In the genomic region with DNA sequence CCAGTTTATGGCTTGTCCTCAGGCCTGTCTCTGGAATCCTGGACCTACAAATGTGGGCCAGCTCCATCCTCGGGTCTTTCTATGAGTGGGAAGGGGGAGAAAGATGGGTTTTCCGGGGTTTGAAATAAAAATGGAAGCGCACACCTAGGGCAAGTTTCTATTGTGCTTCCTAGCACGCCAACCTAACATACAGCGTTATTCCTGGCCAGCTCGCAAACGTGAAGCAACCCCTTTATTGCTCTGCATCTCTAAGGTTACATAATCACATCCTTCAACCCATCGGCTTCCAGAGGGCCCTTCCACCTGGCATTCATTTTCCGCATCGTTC, we compare ENCODE assay signal across 8 mouse cellular contexts. TPM values are rescaled to one million over a fixed set of nuclear protein-coding genes. Genes with fewer than 3 reads are reported as not detected.
DNase-seq lines count a peak whose midpoint lies in the region; ATAC-seq lines count a peak whose summit lies in the region.

No protein-coding gene starts in this region.

- peak overlapping the region; percentile 52 for H3K4me3 ChIP-seq in kidney, embryonic 14.5 days (ENCODE audit: low read length)
- H3K4me3 ChIP-seq in embryonic facial prominence, embryonic 13.5 days = peak overlapping the region; percentile 59
- peak overlapping the region; percentile 59 for H3K4me3 ChIP-seq in hindbrain, embryonic 16.5 days (ENCODE audit: low read length)
- H3K4me3 ChIP-seq in midbrain, embryonic 13.5 days (replicated peaks) = peak overlapping the region; percentile 51

- no peak overlapping the region for H3K27ac ChIP-seq in kidney, embryonic 14.5 days (ENCODE audit: low read depth, low read length)
- H3K27ac ChIP-seq in embryonic facial prominence, embryonic 13.5 days = no peak overlapping the region
- no peak overlapping the region for H3K27ac ChIP-seq in hindbrain, embryonic 16.5 days (ENCODE audit: low read depth, low read length)
- no peak overlapping the region for H3K27ac ChIP-seq in midbrain, embryonic 13.5 days

- ATAC-seq in kidney, embryonic 14.5 days (ENCODE audit: low FRiP score, low TSS enrichment) = no peak
- no peak for ATAC-seq in embryonic facial prominence, embryonic 13.5 days (ENCODE audit: insufficient number of reproducible peaks, insufficient read depth, low FRiP score, low TSS enrichment, low read depth)
- no peak for ATAC-seq in hindbrain, embryonic 16.5 days
- ATAC-seq in midbrain, embryonic 13.5 days = no peak

- no peaks in the 10 kb centered on the region for H3K36me3 ChIP-seq in kidney, embryonic 14.5 days (ENCODE audit: control insufficient read depth, insufficient read depth, low read length)
- H3K36me3 ChIP-seq in embryonic facial prominence, embryonic 13.5 days = no peaks in the 10 kb centered on the region
- no peaks in the 10 kb centered on the region for H3K36me3 ChIP-seq in hindbrain, embryonic 16.5 days (ENCODE audit: control insufficient read depth, insufficient read depth, low read length)
- H3K36me3 ChIP-seq in midbrain, embryonic 13.5 days = no peaks in the 10 kb centered on the region

- H3K9me3 ChIP-seq in kidney, embryonic 14.5 days (ENCODE audit: control insufficient read depth, low read length) = no peaks in the 10 kb centered on the region
- H3K9me3 ChIP-seq in embryonic facial prominence, embryonic 13.5 days = no peaks in the 10 kb centered on the region
- no peaks in the 10 kb centered on the region for H3K9me3 ChIP-seq in hindbrain, embryonic 16.5 days (ENCODE audit: control insufficient read depth, low read length)
- H3K9me3 ChIP-seq in midbrain, embryonic 13.5 days = no peaks in the 10 kb centered on the region

- WGBS in kidney, embryonic 14.5 days = 12% methylated on average over 10 of the region's 10 CpGs
- WGBS in embryonic facial prominence, embryonic 13.5 days = 5% methylated on average over 10 of the region's 10 CpGs
- 14% methylated on average over 10 of the region's 10 CpGs for WGBS in hindbrain, embryonic 16.5 days
- 20% methylated on average over 10 of the region's 10 CpGs for WGBS in midbrain, embryonic 13.5 days

- H3K9ac ChIP-seq in kidney, embryonic 14.5 days (ENCODE audit: low read depth, low read length) = 0 out of 2 replicates have a peak overlapping the region, but pooled peaks have one; percentile 49
- H3K9ac ChIP-seq in embryonic facial prominence, embryonic 13.5 days = peak overlapping the region; percentile 72
- peak overlapping the region; percentile 62 for H3K9ac ChIP-seq in hindbrain, embryonic 16.5 days (ENCODE audit: low read depth, low read length)
- H3K9ac ChIP-seq in midbrain, embryonic 13.5 days (replicated peaks) = no peak overlapping the region

- H3K27me3 ChIP-seq in kidney, embryonic 14.5 days (ENCODE audit: control insufficient read depth, insufficient read depth, low read length) = peaks cover 20% of the 10 kb centered on the region
- H3K27me3 ChIP-seq in embryonic facial prominence, embryonic 13.5 days = peaks cover 32% of the 10 kb centered on the region
- H3K27me3 ChIP-seq in hindbrain, embryonic 16.5 days (replicated peaks; ENCODE audit: control insufficient read depth, insufficient read depth, low read length) = peaks cover 14% of the 10 kb centered on the region
- H3K27me3 ChIP-seq in midbrain, embryonic 13.5 days = peaks cover 40% of the 10 kb centered on the region

- peak overlapping the region; percentile 85 for H3K4me2 ChIP-seq in kidney, embryonic 14.5 days (replicated peaks; ENCODE audit: low read depth, low read length)
- H3K4me2 ChIP-seq in embryonic facial prominence, embryonic 13.5 days = peak overlapping the region; percentile 98
- H3K4me2 ChIP-seq in hindbrain, embryonic 16.5 days (ENCODE audit: low read length) = peak overlapping the region; percentile 98
- peak overlapping the region; percentile 92 for H3K4me2 ChIP-seq in midbrain, embryonic 13.5 days (replicated peaks)

- no peak for DNase-seq in kidney, postnatal 25 days
- DNase-seq in left cerebral cortex, adult 9 months (ENCODE audit: low spot score in 2 of 2) = no peak
- DNase-seq in ovary, postnatal 14 days (ENCODE audit: low spot score) = no peak
- no peak for DNase-seq in gastrocnemius, postnatal 36 days

- peaks cover 9% of the 10 kb centered on the region for H3K4me1 ChIP-seq in kidney, embryonic 14.5 days (ENCODE audit: control insufficient read depth, insufficient read depth, low read length)
- peaks cover 18% of the 10 kb centered on the region for H3K4me1 ChIP-seq in embryonic facial prominence, embryonic 13.5 days
- H3K4me1 ChIP-seq in hindbrain, embryonic 16.5 days (ENCODE audit: control insufficient read depth, insufficient read depth, low read depth, low read length) = peaks cover 17% of the 10 kb centered on the region
- peaks cover 19% of the 10 kb centered on the region for H3K4me1 ChIP-seq in midbrain, embryonic 13.5 days (replicated peaks)

- intact Hi-C loops in gastrocnemius, postnatal 36 days (cut with DNase I) = no loop called here

RNA-seq across cellular contexts. Expression of a gene that starts 0.5 kb away (rescaled TPM):
- 0.20 and 0.50 TPM in 2 replicates for polyA plus RNA-seq in kidney, embryonic 14.5 days (2014; fragmentation: Nextera tagmentation; extraction: Ambion mirVana)
- polyA plus RNA-seq in embryonic facial prominence, embryonic 13.5 days (2015; fragmentation: Nextera tagmentation; extraction: Ambion mirVana) = 0.76 and 2.4 TPM in 2 replicates
- polyA plus RNA-seq in hindbrain, embryonic 16.5 days (2015; fragmentation: Nextera tagmentation; extraction: Ambion mirVana) = 0.13 and 0.24 TPM in 2 replicates
- 0.15 and 0.19 TPM in 2 replicates for polyA plus RNA-seq in midbrain, embryonic 13.5 days (2015; fragmentation: Nextera tagmentation; extraction: Ambion mirVana)
- total RNA-seq in gastrocnemius, postnatal 36 days (2021) = not detected

RNA-seq across cellular contexts. Expression of a gene that starts 14.8 kb away (rescaled TPM):
- 34.9 and 63.6 TPM in 2 replicates for polyA plus RNA-seq in kidney, embryonic 14.5 days (2014; fragmentation: Nextera tagmentation; extraction: Ambion mirVana)
- 48.1 and 61.6 TPM in 2 replicates for polyA plus RNA-seq in embryonic facial prominence, embryonic 13.5 days (2015; fragmentation: Nextera tagmentation; extraction: Ambion mirVana)
- 29.7 and 32.2 TPM in 2 replicates for polyA plus RNA-seq in hindbrain, embryonic 16.5 days (2015; fragmentation: Nextera tagmentation; extraction: Ambion mirVana)
- 27.7 and 31.9 TPM in 2 replicates for polyA plus RNA-seq in midbrain, embryonic 13.5 days (2015; fragmentation: Nextera tagmentation; extraction: Ambion mirVana)
- 10 to 100 TPM; 19.1 to 19.3 TPM for total RNA-seq in gastrocnemius, postnatal 36 days (2021)

RNA-seq across cellular contexts. Expression of a gene that starts 54.3 kb away (rescaled TPM):
- polyA plus RNA-seq in kidney, embryonic 14.5 days (2014; fragmentation: Nextera tagmentation; extraction: Ambion mirVana) = 21.2 and 37.5 TPM in 2 replicates
- polyA plus RNA-seq in embryonic facial prominence, embryonic 13.5 days (2015; fragmentation: Nextera tagmentation; extraction: Ambion mirVana) = 32.3 and 35.9 TPM in 2 replicates
- polyA plus RNA-seq in hindbrain, embryonic 16.5 days (2015; fragmentation: Nextera tagmentation; extraction: Ambion mirVana) = 29.8 and 31.9 TPM in 2 replicates
- 33.4 and 34.6 TPM in 2 replicates for polyA plus RNA-seq in midbrain, embryonic 13.5 days (2015; fragmentation: Nextera tagmentation; extraction: Ambion mirVana)
- total RNA-seq in gastrocnemius, postnatal 36 days (2021) = 10 to 100 TPM in 1 of 2 experiments, 1 to 10 TPM in 1; 9.8 to 11.9 TPM
